Mouse (Mus musculus) forebrain, postnatal 0 days (tissue): ENCODE results near the gene Ppy. TPM values are rescaled to one million over a fixed set of nuclear protein-coding genes. Genes with fewer than 3 reads are reported as not detected.

Experiments
- ATAC-seq: fragments of 200-750 bp; cut with Nextera tagmentation; 2 replicates; pipeline ENCODE4 v1.8.0; 2017; ENCODE audit warnings: mild to moderate bottlenecking, moderate library complexity
- DNase-seq: peaks from one replicate; pipeline ENCODE4 v3.0.0-alpha.2; 2015
- H3K27ac ChIP-seq: fragments of 300-500 bp; sonication (generic); 2 replicates; pipeline ENCODE4 v1.5.1; 2014; ENCODE audit warnings: low read depth, mild to moderate bottlenecking, antibody characterized with exemption, low read length, moderate library complexity, mixed read lengths
- H3K27me3 ChIP-seq: fragments of 300-500 bp; sonication (generic); 2 replicates; pipeline ENCODE4 v1.6.1; 2014; ENCODE audit warnings: mild to moderate bottlenecking, low read length, mixed read lengths; ENCODE audit not compliant: insufficient read depth
- H3K36me3 ChIP-seq: fragments of 300-500 bp; sonication (generic); 2 replicates; pipeline ENCODE4 v1.6.1; 2014; ENCODE audit warnings: mild to moderate bottlenecking, moderate library complexity; ENCODE audit not compliant: insufficient read depth
- H3K4me1 ChIP-seq: fragments of 300-500 bp; sonication (generic); 2 replicates; pipeline ENCODE4 v1.6.1; 2014; ENCODE audit warnings: antibody characterized with exemption; ENCODE audit not compliant: insufficient read depth
- H3K4me2 ChIP-seq: fragments of 300-500 bp; sonication (generic); 2 replicates; pipeline ENCODE4 v1.6.1; 2014; ENCODE audit warnings: low read depth, mild to moderate bottlenecking, moderate library complexity
- H3K4me3 ChIP-seq: fragments of 300-500 bp; sonication (generic); 2 replicates; pipeline ENCODE4 v1.5.1; 2014; ENCODE audit warnings: low read depth, low read length, mixed read lengths
- H3K9ac ChIP-seq: fragments of 300-500 bp; sonication (generic); 2 replicates; pipeline ENCODE4 v1.6.1; 2014; ENCODE audit warnings: mild to moderate bottlenecking
- H3K9me3 ChIP-seq: fragments of 300-500 bp; sonication (generic); 2 replicates; pipeline ENCODE4 v1.6.1; 2016; ENCODE audit warnings: low read length
- CTCF ChIP-seq: sonication (generic); IDR thresholded peaks from 2 replicates; pipeline ENCODE4 v1.5.1; 2016; ENCODE audit warnings: antibody characterized with exemption, control low read depth, low read depth
- WGBS: fragments of 180-500 bp; shearing (Covaris S2); extraction: QIAGEN DNeasy Blood & Tissue Kit; methylation state at CpG from one replicate; pipeline ENCODE4 v1.1.7; 2014; 5-methylcytosine and 5-hydroxymethylcytosine counted together
- polyA plus RNA-seq: library from polyadenylated mRNA; unstranded; fragments of >200 nt; fragmentation: Nextera tagmentation; extraction: Ambion mirVana; gene quantifications from 2 replicates; pipeline ENCODE4 v1.2.1, GENCODE M21; 2015
- total RNA-seq: library from RNA; depleted of rRNA; stranded (reverse); fragments of >200 nt; gene quantifications from 2 replicates; pipeline ENCODE4 v1.2.3, GENCODE M21; 2014; rRNA removed

Ppy gene
- total and polyA plus RNA-seq, 2 experiments from 2014 or later, result not detected

DNA sequence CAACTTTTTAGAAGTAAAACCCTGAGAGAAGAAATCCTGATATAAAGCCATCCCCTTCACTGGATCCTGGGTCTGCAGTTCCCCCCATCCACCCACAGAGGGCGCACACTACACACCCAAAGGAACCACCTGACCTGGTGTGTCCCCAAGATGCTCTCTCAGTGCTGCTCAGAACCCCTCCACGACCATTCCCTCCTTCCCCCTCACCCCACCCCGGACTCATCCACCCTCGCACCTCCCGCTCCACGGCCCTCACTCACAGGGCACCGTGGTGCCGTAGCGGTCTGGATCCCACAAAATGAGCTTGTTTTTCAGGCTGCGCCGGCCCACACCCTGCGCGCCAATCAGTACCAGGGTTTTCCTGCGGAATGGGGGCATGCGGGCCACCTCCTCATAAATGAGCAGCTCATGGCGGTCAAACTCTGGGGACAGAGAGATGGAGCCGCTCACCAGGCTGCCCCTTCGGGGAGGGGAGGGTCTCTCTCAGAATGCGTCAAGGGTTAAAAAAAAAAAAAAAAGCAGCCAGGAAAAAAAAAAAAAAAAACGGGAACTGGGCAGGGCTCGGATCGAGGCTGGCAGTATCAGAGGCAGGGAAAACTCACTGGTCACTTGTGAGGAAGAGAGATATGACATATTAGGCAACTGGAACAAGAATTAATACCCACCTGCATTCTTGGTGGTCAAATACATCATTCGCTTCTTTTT lies 39.7 kb downstream of the Ppy start:
- TF ChIP-seq CTCF, result peak; percentile 97
- peak; percentile 87 for ATAC-seq
- Histone ChIP-seq H3K4me2 (peak overlapping the region; percentile 76), H3K9me3 (no peaks in the 10 kb centered on the region), H3K27ac (no peak overlapping the region), H3K4me1 (no peaks in the 10 kb centered on the region), H3K4me3 (peak overlapping the region; percentile 43), H3K36me3 (peaks cover 33% of the 10 kb centered on the region), H3K9ac (peak overlapping the region; percentile 60), H3K27me3 (no peaks in the 10 kb centered on the region)
- DNase-seq, result peak; percentile 92
- 4% methylated on average over 23 of the region's 23 CpGs for WGBS

DNA sequence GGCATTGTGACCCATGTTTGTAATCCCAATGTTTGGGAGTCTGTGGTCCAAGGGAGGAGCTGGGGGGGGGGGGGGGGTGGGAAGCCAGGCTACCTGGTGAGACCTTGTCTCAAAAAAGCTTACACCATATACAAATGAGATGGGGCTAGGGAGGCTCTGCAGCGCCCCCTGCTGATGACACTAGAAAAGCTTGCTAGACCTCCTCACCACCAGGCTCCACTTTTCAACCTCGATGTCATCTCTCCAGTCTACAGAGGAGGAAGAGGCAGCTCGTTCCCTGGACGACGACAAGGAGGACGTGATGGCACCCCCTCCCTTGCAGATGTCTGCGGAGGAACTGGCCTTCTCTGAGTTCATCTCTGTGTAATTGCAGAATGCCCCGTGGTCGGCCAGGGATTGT lies 47.3 kb downstream of the Ppy start:
- H3K27ac ChIP-seq, result no peak overlapping the region
- no peaks in the 10 kb centered on the region for H3K4me1 ChIP-seq
- TF ChIP-seq CTCF, result peak; percentile 65
- H3K4me2 ChIP-seq, result no peak overlapping the region
- peak; percentile 56 for DNase-seq
- no peak overlapping the region for H3K4me3 ChIP-seq
- WGBS, result 28% methylated on average over 9 of the region's 9 CpGs
- H3K9ac ChIP-seq, result no peak overlapping the region
- peaks cover 7% of the 10 kb centered on the region for H3K36me3 ChIP-seq
- no peaks in the 10 kb centered on the region for H3K9me3 ChIP-seq
- no peaks in the 10 kb centered on the region for H3K27me3 ChIP-seq
- no peak for ATAC-seq

GRCm38 (mm10) chr11:102053183-102053582 lies 47.9 kb downstream of the Ppy start:
- Histone ChIP-seq H3K4me1 (no peaks in the 10 kb centered on the region), H3K27ac (no peak overlapping the region), H3K9me3 (no peaks in the 10 kb centered on the region), H3K27me3 (no peaks in the 10 kb centered on the region), H3K9ac (no peak overlapping the region), H3K4me3 (no peak overlapping the region), H3K36me3 (peaks cover 2% of the 10 kb centered on the region; the same call in 1 of the 2 replicates), H3K4me2 (no peak overlapping the region)
- no peak for ATAC-seq
- DNase-seq, result no peak
- TF ChIP-seq CTCF, result no peak
- WGBS, result 89% methylated on average over 7 of the region's 7 CpGs

- Histone ChIP-seq H3K36me3 (no peaks in the 10 kb centered on the region), H3K4me1 (no peaks in the 10 kb centered on the region), H3K27me3 (no peaks in the 10 kb centered on the region), H3K9me3 (no peaks in the 10 kb centered on the region), H3K9ac (no peak overlapping the region), H3K4me3 (no peak overlapping the region), H3K27ac (no peak overlapping the region), H3K4me2 (no peak overlapping the region)
- no peak for TF ChIP-seq CTCF
- DNase-seq (no peak), ATAC-seq (no peak)
- WGBS, result 71% methylated on average over 12 of the region's 12 CpGs
Measured at GRCm38 (mm10) chr11:102052697-102053096, 48.4 kb downstream of the Ppy start.

- WGBS, result 37% methylated on average over 4 of the region's 4 CpGs
- no peaks in the 10 kb centered on the region for H3K27me3 ChIP-seq
Measured at GRCm38 (mm10) chr11:102051954-102052353, 49.2 kb downstream of the Ppy start.

GRCm38 (mm10) chr11:102051541-102051940 lies 49.6 kb downstream of the Ppy start:
- ATAC-seq (no peak), DNase-seq (no peak)
- Histone ChIP-seq H3K9ac (no peak overlapping the region), H3K27ac (no peak overlapping the region), H3K4me2 (no peak overlapping the region), H3K27me3 (no peaks in the 10 kb centered on the region), H3K4me3 (no peak overlapping the region), H3K36me3 (no peaks in the 10 kb centered on the region), H3K4me1 (no peaks in the 10 kb centered on the region), H3K9me3 (no peaks in the 10 kb centered on the region)
- WGBS, result 65% methylated on average over 4 of the region's 4 CpGs
- no peak for TF ChIP-seq CTCF

More at GRCm38 (mm10) chr11:102051954-102052353, 49.2 kb downstream of the Ppy start:
- Histone ChIP-seq H3K27ac (no peak overlapping the region), H3K4me1 (no peaks in the 10 kb centered on the region), H3K9me3 (no peaks in the 10 kb centered on the region), H3K9ac (no peak overlapping the region), H3K4me3 (no peak overlapping the region), H3K36me3 (no peaks in the 10 kb centered on the region), H3K4me2 (no peak overlapping the region)
- no peak for DNase-seq
- TF ChIP-seq CTCF, result no peak
- ATAC-seq, result no peak

Other genes with a start within 250 kb of the Ppy start
- gene Meox1, start 206.9 kb downstream of the Ppy start, total RNA-seq, result 1.1 and 2.0 TPM in 2 replicates
- gene Meox1, start 206.9 kb downstream of the Ppy start, polyA plus RNA-seq, result 0.58 and 0.68 TPM in 2 replicates
- gene Sost, start 134.3 kb downstream of the Ppy start, total RNA-seq, result 0.31 TPM in 1 of 2 replicates, not detected in the other
- gene Sost, start 134.3 kb downstream of the Ppy start, polyA plus RNA-seq, result not detected in 2 replicates
- not detected in 2 replicates for gene Cfap97d1, start 117.0 kb downstream of the Ppy start, total RNA-seq
- not detected in 2 replicates for gene Cfap97d1, start 117.0 kb downstream of the Ppy start, polyA plus RNA-seq
- gene Dusp3, start 114.3 kb downstream of the Ppy start, total RNA-seq, result 32.8 and 35.5 TPM in 2 replicates
- gene Dusp3, start 114.3 kb downstream of the Ppy start, polyA plus RNA-seq, result 25.1 and 31.0 TPM in 2 replicates
- gene Mpp3, start 72.9 kb downstream of the Ppy start, total RNA-seq, result 56.6 and 60.3 TPM in 2 replicates
- gene Mpp3, start 72.9 kb downstream of the Ppy start, polyA plus RNA-seq, result 45.5 and 46.4 TPM in 2 replicates
- 0.69 and 0.86 TPM in 2 replicates for gene Cd300lg, start 59.8 kb downstream of the Ppy start, total RNA-seq
- gene Cd300lg, start 59.8 kb downstream of the Ppy start, polyA plus RNA-seq, result 0.15 and 0.30 TPM in 2 replicates
- gene Mpp2, start 12.8 kb downstream of the Ppy start, total RNA-seq, result 27.3 and 28.3 TPM in 2 replicates
- 14.1 and 21.4 TPM in 2 replicates for gene Mpp2, start 12.8 kb downstream of the Ppy start, polyA plus RNA-seq
- gene Pyy, start 6.5 kb upstream of the Ppy start, total RNA-seq, result not detected in 2 replicates
- not detected in 2 replicates for gene Pyy, start 6.5 kb upstream of the Ppy start, polyA plus RNA-seq
- gene Nags, start 44.2 kb upstream of the Ppy start, total RNA-seq, result 0.14 and 0.15 TPM in 2 replicates
- gene Nags, start 44.2 kb upstream of the Ppy start, polyA plus RNA-seq, result 0.28 and 0.35 TPM in 2 replicates
- gene Tmem101, start 55.1 kb upstream of the Ppy start, total RNA-seq, result 42.1 and 44.4 TPM in 2 replicates
- 34.1 and 38.2 TPM in 2 replicates for gene Tmem101, start 55.1 kb upstream of the Ppy start, polyA plus RNA-seq
- 76.7 and 86.4 TPM in 2 replicates for gene Lsm12, start 84.0 kb upstream of the Ppy start, total RNA-seq
- gene Lsm12, start 84.0 kb upstream of the Ppy start, polyA plus RNA-seq, result 145 and 154 TPM in 2 replicates
- 27.3 and 32.1 TPM in 2 replicates for gene G6pc3, start 88.3 kb upstream of the Ppy start, total RNA-seq
- 27.4 and 32.0 TPM in 2 replicates for gene G6pc3, start 88.3 kb upstream of the Ppy start, polyA plus RNA-seq
- 170 and 209 TPM in 2 replicates for gene Hdac5, start 128.8 kb upstream of the Ppy start, total RNA-seq
- 67.1 and 69.4 TPM in 2 replicates for gene Hdac5, start 128.8 kb upstream of the Ppy start, polyA plus RNA-seq
- gene BC030867, start 147.6 kb upstream of the Ppy start, total RNA-seq, result 0.62 and 1.0 TPM in 2 replicates
- gene BC030867, start 147.6 kb upstream of the Ppy start, polyA plus RNA-seq, result 1.5 and 1.6 TPM in 2 replicates
- 0.54 and 1.4 TPM in 2 replicates for gene Asb16, start 167.4 kb upstream of the Ppy start, total RNA-seq
- 0.11 TPM in 1 of 2 replicates, not detected in the other for gene Asb16, start 167.4 kb upstream of the Ppy start, polyA plus RNA-seq
- 72.5 and 77.4 TPM in 2 replicates for gene Tmub2, start 183.6 kb upstream of the Ppy start, total RNA-seq
- 63.0 and 67.0 TPM in 2 replicates for gene Tmub2, start 183.6 kb upstream of the Ppy start, polyA plus RNA-seq
- 162 and 167 TPM in 2 replicates for gene Atxn7l3, start 195.3 kb upstream of the Ppy start, total RNA-seq
- gene Atxn7l3, start 195.3 kb upstream of the Ppy start, polyA plus RNA-seq, result 24.3 and 26.2 TPM in 2 replicates
- 94.3 and 109 TPM in 2 replicates for gene Ubtf, start 218.4 kb upstream of the Ppy start, total RNA-seq
- gene Ubtf, start 218.4 kb upstream of the Ppy start, polyA plus RNA-seq, result 73.2 and 78.7 TPM in 2 replicates